Comparison of ENCODE assay signal across 8 mouse cellular contexts in the genomic region with DNA sequence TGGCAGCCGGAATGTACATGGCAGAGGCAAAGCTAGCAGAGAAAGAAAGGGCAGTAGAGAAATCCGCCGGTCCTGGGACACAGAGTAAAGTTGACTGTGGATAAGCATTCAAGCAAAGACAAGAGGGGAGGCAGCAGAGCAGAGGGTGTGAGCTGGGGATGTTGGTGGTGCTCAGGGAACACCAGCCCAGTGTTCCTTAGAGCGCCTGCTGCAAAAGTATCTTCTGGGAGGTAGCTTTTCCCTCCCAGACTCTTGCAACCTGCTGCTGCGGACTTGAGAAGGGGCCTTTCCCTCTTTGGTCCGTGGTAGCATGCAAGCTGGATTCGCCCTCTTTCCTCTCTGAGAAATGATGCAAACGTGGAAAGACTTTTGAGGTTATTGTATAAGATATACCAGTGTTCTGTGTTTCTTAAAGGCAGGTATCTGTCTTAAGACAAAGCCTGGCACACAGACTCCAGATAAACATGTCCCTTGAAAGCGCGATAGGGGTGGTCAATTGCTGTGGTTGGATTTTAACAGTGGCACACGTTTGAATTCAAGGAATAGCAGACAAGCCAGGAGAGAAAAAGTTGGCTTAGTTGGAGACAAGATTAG. TPM values are rescaled to one million over a fixed set of nuclear protein-coding genes. Genes with fewer than 3 reads are reported as not detected.
DNase-seq lines count a peak whose midpoint lies in the region; ATAC-seq lines count a peak whose summit lies in the region.

No protein-coding gene starts in this region.

- H3K27me3 ChIP-seq in erythroblast, embryonic 14.5 days (ENCODE audit: control insufficient read depth) = no peaks in the 10 kb centered on the region
- no peaks in the 10 kb centered on the region for H3K27me3 ChIP-seq in forebrain, embryonic 14.5 days (replicated peaks; ENCODE audit: control insufficient read depth, insufficient read depth, low read length)
- H3K27me3 ChIP-seq in liver, embryonic 16.5 days (ENCODE audit: control insufficient read depth, insufficient read depth, low read depth, low read length) = no peaks in the 10 kb centered on the region

- WGBS in forebrain, embryonic 14.5 days = 33% methylated on average over 11 of the region's 11 CpGs
- 31% methylated on average over 11 of the region's 11 CpGs for WGBS in liver, embryonic 16.5 days (ENCODE audit: insufficient replicate concordance)

- peaks cover 40% of the 10 kb centered on the region for H3K36me3 ChIP-seq in erythroblast, embryonic 14.5 days (ENCODE audit: control insufficient read depth)
- peaks cover 10% of the 10 kb centered on the region for H3K36me3 ChIP-seq in forebrain, embryonic 14.5 days (ENCODE audit: control insufficient read depth, insufficient read depth, low read length)
- 0 out of 2 replicates have a peak, but pooled peaks cover 2% of the 10 kb centered on the region for H3K36me3 ChIP-seq in liver, embryonic 16.5 days (ENCODE audit: control insufficient read depth, insufficient read depth)

- H3K9ac ChIP-seq in forebrain, embryonic 14.5 days (ENCODE audit: low read length) = peak overlapping the region; percentile 84
- peak overlapping the region; percentile 73; the same call in 1 of the 2 replicates for H3K9ac ChIP-seq in liver, embryonic 16.5 days (ENCODE audit: low read depth, low read length)

- no peak overlapping the region for H3K27ac ChIP-seq in forebrain, embryonic 14.5 days (ENCODE audit: low read depth, low read length)
- H3K27ac ChIP-seq in liver, embryonic 16.5 days (ENCODE audit: low read length) = peak overlapping the region; percentile 48

- H3K4me1 ChIP-seq in erythroblast, embryonic 14.5 days (ENCODE audit: control insufficient read depth) = peaks cover 64% of the 10 kb centered on the region
- peaks cover 13% of the 10 kb centered on the region; the same call in 1 of the 2 replicates for H3K4me1 ChIP-seq in forebrain, embryonic 14.5 days (ENCODE audit: control insufficient read depth, insufficient read depth, low read length)
- peaks cover 38% of the 10 kb centered on the region for H3K4me1 ChIP-seq in liver, embryonic 16.5 days (ENCODE audit: control insufficient read depth, low read depth, low read length)

- no peak for DNase-seq in forebrain, embryonic 14.5 days (ENCODE audit: low spot score)
- DNase-seq in urinary bladder, postnatal 14 days (ENCODE audit: low spot score) = no peak
- no peak for DNase-seq in ovary, postnatal 36 days (ENCODE audit: low spot score)

- no peak for ATAC-seq in erythroblast, adult 5-6 weeks (replicated peaks; ENCODE audit: low FRiP score, poor library complexity, severe bottlenecking)
- peak; percentile 4 for ATAC-seq in CD4-positive, CD25-positive, alpha-beta regulatory T cell, adult 4 months
- peak; percentile 11; the same call in 1 of the 2 replicates for ATAC-seq in forebrain, embryonic 14.5 days
- peak; percentile 11; the same call in 1 of the 2 replicates for ATAC-seq in liver, embryonic 16.5 days (ENCODE audit: low read depth)
- ATAC-seq in monocyte, adult 5-6 weeks (replicated peaks; ENCODE audit: insufficient number of reproducible peaks, low FRiP score, low TSS enrichment, poor library complexity, severe bottlenecking) = no peak

- peak overlapping the region; percentile 75 for H3K4me2 ChIP-seq in forebrain, embryonic 14.5 days (ENCODE audit: low read length)
- peak overlapping the region; percentile 87 for H3K4me2 ChIP-seq in liver, embryonic 16.5 days (ENCODE audit: low read depth, low read length)

- peak overlapping the region; percentile 75 for H3K4me3 ChIP-seq in erythroblast, embryonic 14.5 days (replicated peaks)
- H3K4me3 ChIP-seq in forebrain, embryonic 14.5 days (ENCODE audit: low read depth, low read length) = peak overlapping the region; percentile 61
- peak overlapping the region; percentile 73 for H3K4me3 ChIP-seq in liver, embryonic 16.5 days (ENCODE audit: low read depth, low read length)

- no peaks in the 10 kb centered on the region for H3K9me3 ChIP-seq in erythroblast, embryonic 14.5 days (ENCODE audit: control insufficient read depth, low read length)
- no peaks in the 10 kb centered on the region for H3K9me3 ChIP-seq in forebrain, embryonic 14.5 days (replicated peaks; ENCODE audit: control insufficient read depth, low read length)
- H3K9me3 ChIP-seq in liver, embryonic 16.5 days (replicated peaks; ENCODE audit: control insufficient read depth, low read length) = no peaks in the 10 kb centered on the region

RNA-seq across cellular contexts. Expression of gene Senp1, which starts 14.3 kb away (rescaled TPM):
- polyA plus RNA-seq in erythroblast, embryonic 14.5 days (2012) = 0.71 and 1.0 TPM in 2 replicates
- total RNA-seq in erythroblast, adult 5-6 weeks (2015; ENCODE audit: low replicate concordance) = 20.9 and 23.2 TPM in 2 replicates
- total RNA-seq in erythroblast, adult 5-6 weeks (2017; ENCODE audit: low replicate concordance) = 20.1 and 22.3 TPM in 2 replicates
- polyA plus RNA-seq in CD4-positive, CD25-positive, alpha-beta regulatory T cell, adult 4 months (2017; shearing (Covaris generic)) = 10 to 100 TPM; 33.4 to 34.3 TPM
- polyA plus RNA-seq in forebrain, embryonic 14.5 days (2014; fragmentation: Nextera tagmentation; extraction: Ambion mirVana) = 21.7 and 24.8 TPM in 2 replicates
- 12.5 and 12.9 TPM in 2 replicates for polyA plus RNA-seq in liver, embryonic 16.5 days (2015; fragmentation: Nextera tagmentation; extraction: Ambion mirVana)
- total RNA-seq in monocyte, adult 5-6 weeks (2017) = 39.4 to 66.2 TPM (median 59.8 TPM) in 3 replicates

RNA-seq across cellular contexts. Expression of gene Pfkm, which starts 15.4 kb away (rescaled TPM):
- polyA plus RNA-seq in erythroblast, embryonic 14.5 days (2012) = 2.4 and 3.1 TPM in 2 replicates
- 0.58 and 4.0 TPM in 2 replicates for total RNA-seq in erythroblast, adult 5-6 weeks (2015; ENCODE audit: low replicate concordance)
- total RNA-seq in erythroblast, adult 5-6 weeks (2017; ENCODE audit: low replicate concordance) = 6.4 and 6.7 TPM in 2 replicates
- polyA plus RNA-seq in CD4-positive, CD25-positive, alpha-beta regulatory T cell, adult 4 months (2017; shearing (Covaris generic)) = 10 to 100 TPM in 1 of 2 experiments, 1 to 10 TPM in 1; 4.8 to 13.4 TPM
- 65.0 and 73.6 TPM in 2 replicates for polyA plus RNA-seq in forebrain, embryonic 14.5 days (2014; fragmentation: Nextera tagmentation; extraction: Ambion mirVana)
- polyA plus RNA-seq in liver, embryonic 16.5 days (2015; fragmentation: Nextera tagmentation; extraction: Ambion mirVana) = 21.1 and 22.7 TPM in 2 replicates
- total RNA-seq in monocyte, adult 5-6 weeks (2017) = 2.6 to 3.4 TPM (median 3.3 TPM) in 3 replicates

RNA-seq across cellular contexts. Expression of gene Asb8, which starts 57.6 kb away (rescaled TPM):
- 0.42 and 0.43 TPM in 2 replicates for polyA plus RNA-seq in erythroblast, embryonic 14.5 days (2012)
- total RNA-seq in erythroblast, adult 5-6 weeks (2015; ENCODE audit: low replicate concordance) = 11.3 and 11.7 TPM in 2 replicates
- 7.7 and 11.2 TPM in 2 replicates for total RNA-seq in erythroblast, adult 5-6 weeks (2017; ENCODE audit: low replicate concordance)
- 10 to 100 TPM; 33.5 to 40.1 TPM for polyA plus RNA-seq in CD4-positive, CD25-positive, alpha-beta regulatory T cell, adult 4 months (2017; shearing (Covaris generic))
- polyA plus RNA-seq in forebrain, embryonic 14.5 days (2014; fragmentation: Nextera tagmentation; extraction: Ambion mirVana) = 60.5 and 62.2 TPM in 2 replicates
- 22.3 and 22.8 TPM in 2 replicates for polyA plus RNA-seq in liver, embryonic 16.5 days (2015; fragmentation: Nextera tagmentation; extraction: Ambion mirVana)
- total RNA-seq in monocyte, adult 5-6 weeks (2017) = 21.4 to 28.3 TPM (median 21.7 TPM) in 3 replicates

RNA-seq across cellular contexts. Expression of gene Ccdc184, which starts 59.2 kb away (rescaled TPM):
- not detected in 2 replicates for polyA plus RNA-seq in erythroblast, embryonic 14.5 days (2012)
- total RNA-seq in erythroblast, adult 5-6 weeks (2015; ENCODE audit: low replicate concordance) = not detected in 2 replicates
- not detected in 2 replicates for total RNA-seq in erythroblast, adult 5-6 weeks (2017; ENCODE audit: low replicate concordance)
- under 1 TPM; 0.24 to 0.27 TPM for polyA plus RNA-seq in CD4-positive, CD25-positive, alpha-beta regulatory T cell, adult 4 months (2017; shearing (Covaris generic))
- polyA plus RNA-seq in forebrain, embryonic 14.5 days (2014; fragmentation: Nextera tagmentation; extraction: Ambion mirVana) = 42.6 and 52.2 TPM in 2 replicates
- 0.07 TPM in 1 of 2 replicates, not detected in the other for polyA plus RNA-seq in liver, embryonic 16.5 days (2015; fragmentation: Nextera tagmentation; extraction: Ambion mirVana)
- not detected in 3 replicates for total RNA-seq in monocyte, adult 5-6 weeks (2017)

Comparison
In these comparisons a context has a peak if more than half of its experiments do, and no peak if none do; other contexts are left out.
1. ATAC-seq: peak in CD4-positive, CD25-positive, alpha-beta regulatory T cell, adult 4 months (single experiment), forebrain, embryonic 14.5 days (single experiment) and liver, embryonic 16.5 days (single experiment); none in erythroblast, adult 5-6 weeks (single experiment) and monocyte, adult 5-6 weeks (single experiment).
2. RNA of gene Asb8, which starts 57.6 kb away (polyA plus RNA-seq): 60.5 to 62.2 TPM in forebrain, embryonic 14.5 days, 33.5 to 40.1 TPM in CD4-positive, CD25-positive, alpha-beta regulatory T cell, adult 4 months and 22.3 to 22.8 TPM in liver, embryonic 16.5 days; 0.42 to 0.43 TPM in erythroblast, embryonic 14.5 days; every median in the first group is over 10 times any median in the second.
3. Peak in every context shown above with its lines, with median percentiles within 50 percentile points of each other: H3K4me3 ChIP-seq.